Mouse (Mus musculus) midbrain, embryonic 12.5 days (tissue): ENCODE measurements around the gene Rtn4rl1. TPM values are rescaled to one million over a fixed set of nuclear protein-coding genes. Genes with fewer than 3 reads are reported as not detected.

Source experiments
- ATAC-seq: fragments of 200-750 bp; cut with Nextera tagmentation; 2 replicates; pipeline ENCODE4 v1.8.0; 2017; ENCODE audit warnings: low read depth, moderate TSS enrichment, moderate library complexity; ENCODE audit not compliant: low FRiP score
- H3K27ac ChIP-seq: fragments of 300-500 bp; sonication (generic); replicated peaks from 2 replicates; pipeline ENCODE4 v1.5.1; 2016; ENCODE audit warnings: mild to moderate bottlenecking
- H3K27me3 ChIP-seq: fragments of 300-500 bp; sonication (generic); 2 replicates; pipeline ENCODE4 v1.6.1; 2016; ENCODE audit warnings: mild to moderate bottlenecking
- H3K36me3 ChIP-seq: fragments of 300-500 bp; sonication (generic); 2 replicates; pipeline ENCODE4 v1.6.1; 2016
- H3K4me1 ChIP-seq: fragments of 300-500 bp; sonication (generic); 2 replicates; pipeline ENCODE4 v1.6.1; 2016
- H3K4me2 ChIP-seq: fragments of 300-500 bp; sonication (generic); replicated peaks from 2 replicates; pipeline ENCODE4 v1.6.1; 2016; ENCODE audit warnings: mild to moderate bottlenecking, moderate library complexity
- H3K4me3 ChIP-seq: fragments of 300-500 bp; sonication (generic); 2 replicates; pipeline ENCODE4 v1.5.1; 2016; ENCODE audit warnings: mild to moderate bottlenecking
- H3K9ac ChIP-seq: fragments of 300-500 bp; sonication (generic); replicated peaks from 2 replicates; pipeline ENCODE4 v1.6.1; 2016; ENCODE audit warnings: mild to moderate bottlenecking, moderate library complexity
- H3K9me3 ChIP-seq: fragments of 300-500 bp; sonication (generic); 2 replicates; pipeline ENCODE4 v1.6.1; 2016; ENCODE audit warnings: mild to moderate bottlenecking
- WGBS: fragments of 180-500 bp; shearing (Covaris S2); methylation state at CpG from one replicate; pipeline ENCODE4 v1.1.7; 2016; 5-methylcytosine and 5-hydroxymethylcytosine counted together
- polyA plus RNA-seq: library from polyadenylated mRNA; unstranded; fragments of >200 nt; fragmentation: Nextera tagmentation; extraction: Ambion mirVana; gene quantifications from 2 replicates; pipeline ENCODE4 v1.2.1, GENCODE M21; 2016

Rtn4rl1 gene
- polyA plus RNA-seq, 1 experiment from 2014 or later = 9.3 TPM

GRCm38 (mm10) chr11:75166861-75167642 lies 26.5 kb upstream of the Rtn4rl1 start:
- Histone ChIP-seq H3K4me3 (peak overlapping the region; percentile 46), H3K4me2 (peak overlapping the region; percentile 65), H3K27me3 (peaks cover 96% of the 10 kb centered on the region), H3K4me1 (peaks cover 60% of the 10 kb centered on the region), H3K9me3 (no peaks in the 10 kb centered on the region), H3K9ac (0 out of 2 replicates have a peak overlapping the region, but pooled peaks have one; percentile 11), H3K36me3 (peaks cover 17% of the 10 kb centered on the region), H3K27ac (no peak overlapping the region)
- ATAC-seq = no peak
- 2% methylated on average over 68 of the region's 68 CpGs for WGBS

- H3K4me3 ChIP-seq = peak overlapping the region; percentile 46
- H3K9me3 ChIP-seq = no peaks in the 10 kb centered on the region
- H3K9ac ChIP-seq = peak overlapping the region; percentile 50; the same call in 1 of the 2 replicates
- peak overlapping the region; percentile 65 for H3K4me2 ChIP-seq
- H3K27ac ChIP-seq = no peak overlapping the region
- H3K36me3 ChIP-seq = peaks cover 8% of the 10 kb centered on the region
- ATAC-seq = no peak
- peaks cover 100% of the 10 kb centered on the region for H3K27me3 ChIP-seq
- peaks cover 69% of the 10 kb centered on the region for H3K4me1 ChIP-seq
- 2% methylated on average over 30 of the region's 63 CpGs for WGBS
Measured at GRCm38 (mm10) chr11:75167643-75168589, 25.7 kb upstream of the Rtn4rl1 start.

- peaks cover 100% of the 10 kb centered on the region for H3K27me3 ChIP-seq
- ATAC-seq = no peak
- H3K4me1 ChIP-seq = peaks cover 76% of the 10 kb centered on the region
- H3K36me3 ChIP-seq = no peaks in the 10 kb centered on the region
- H3K27ac ChIP-seq = no peak overlapping the region
- WGBS = 1% methylated on average over 78 of the region's 83 CpGs
- peak overlapping the region; percentile 46 for H3K4me3 ChIP-seq
- no peaks in the 10 kb centered on the region for H3K9me3 ChIP-seq
- peak overlapping the region; percentile 65 for H3K4me2 ChIP-seq
- H3K9ac ChIP-seq = peak overlapping the region; percentile 50; the same call in 1 of the 2 replicates
Measured at GRCm38 (mm10) chr11:75168590-75169361, 24.8 kb upstream of the Rtn4rl1 start.

GRCm38 (mm10) chr11:75169405-75170080 lies 24.0 kb upstream of the Rtn4rl1 start, which contains the start of gene Hic1:
Gene Hic1, minus strand, starts transcription at chr11:75169519.
- Histone ChIP-seq H3K36me3 (no peaks in the 10 kb centered on the region), H3K4me2 (peak within 1 kb of the TSS; percentile 65), H3K4me1 (peaks cover 81% of the 10 kb centered on the region), H3K9me3 (no peaks in the 10 kb centered on the region), H3K4me3 (peak within 1 kb of the TSS; percentile 46), H3K9ac (peak within 1 kb of the TSS; percentile 50; the same call in 1 of the 2 replicates), H3K27me3 (peaks cover 92% of the 10 kb centered on the region), H3K27ac (no peak within 1 kb of the TSS)
- no peak for ATAC-seq
- WGBS = 5% methylated on average over 23 of the region's 23 CpGs

DNA sequence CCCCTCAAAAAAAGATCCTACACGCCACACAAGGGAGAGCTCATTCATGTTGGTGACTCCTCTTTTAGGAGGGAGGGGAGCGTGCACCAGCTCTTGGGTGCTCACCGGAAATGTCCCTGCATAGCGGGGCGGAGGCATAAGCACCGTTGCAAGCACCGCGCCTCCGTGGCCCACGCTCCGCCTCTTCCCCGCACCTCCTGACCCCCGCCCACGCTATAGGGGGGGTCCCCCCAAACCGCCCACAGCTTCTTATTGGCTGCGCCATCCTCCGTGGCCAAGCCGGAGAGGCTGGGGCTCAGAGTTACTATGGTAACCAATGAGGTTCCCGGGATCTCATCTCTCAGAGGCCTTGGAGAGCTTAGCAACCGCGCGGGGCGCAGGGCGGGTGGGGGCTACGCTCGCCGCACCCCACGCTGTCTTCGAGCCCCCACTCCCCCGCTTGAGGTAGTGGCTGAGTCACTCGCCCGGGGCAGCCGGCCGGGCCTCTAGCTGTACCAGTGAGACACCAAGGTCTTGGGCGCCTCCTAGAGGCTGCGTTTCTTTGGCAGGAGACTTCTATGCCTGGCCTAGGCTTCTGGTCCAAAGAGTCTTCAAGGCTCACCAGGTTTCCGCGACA lies 23.3 kb upstream of the Rtn4rl1 start:
- under 1% methylated on average over 37 of the region's 38 CpGs for WGBS
- H3K9ac ChIP-seq = no peak overlapping the region
- peaks cover 87% of the 10 kb centered on the region for H3K27me3 ChIP-seq
- peaks cover 81% of the 10 kb centered on the region for H3K4me1 ChIP-seq
- H3K36me3 ChIP-seq = no peaks in the 10 kb centered on the region
- peak; percentile 42 for ATAC-seq
- no peaks in the 10 kb centered on the region for H3K9me3 ChIP-seq
- H3K4me3 ChIP-seq = peak overlapping the region; percentile 46
- no peak overlapping the region for H3K27ac ChIP-seq
- peak overlapping the region; percentile 65 for H3K4me2 ChIP-seq

GRCm38 (mm10) chr11:75171186-75171865 lies 22.3 kb upstream of the Rtn4rl1 start:
- 0 out of 2 replicates have a peak overlapping the region, but pooled peaks have one; percentile 7 for H3K4me3 ChIP-seq
- H3K9ac ChIP-seq = no peak overlapping the region
- H3K27ac ChIP-seq = no peak overlapping the region
- H3K4me1 ChIP-seq = peaks cover 71% of the 10 kb centered on the region
- no peaks in the 10 kb centered on the region for H3K9me3 ChIP-seq
- no peak for ATAC-seq
- H3K27me3 ChIP-seq = peaks cover 86% of the 10 kb centered on the region
- H3K36me3 ChIP-seq = peaks cover under 1% of the 10 kb centered on the region; the same call in 1 of the 2 replicates
- H3K4me2 ChIP-seq = peak overlapping the region; percentile 73
- 6% methylated on average over 17 of the region's 17 CpGs for WGBS

DNA sequence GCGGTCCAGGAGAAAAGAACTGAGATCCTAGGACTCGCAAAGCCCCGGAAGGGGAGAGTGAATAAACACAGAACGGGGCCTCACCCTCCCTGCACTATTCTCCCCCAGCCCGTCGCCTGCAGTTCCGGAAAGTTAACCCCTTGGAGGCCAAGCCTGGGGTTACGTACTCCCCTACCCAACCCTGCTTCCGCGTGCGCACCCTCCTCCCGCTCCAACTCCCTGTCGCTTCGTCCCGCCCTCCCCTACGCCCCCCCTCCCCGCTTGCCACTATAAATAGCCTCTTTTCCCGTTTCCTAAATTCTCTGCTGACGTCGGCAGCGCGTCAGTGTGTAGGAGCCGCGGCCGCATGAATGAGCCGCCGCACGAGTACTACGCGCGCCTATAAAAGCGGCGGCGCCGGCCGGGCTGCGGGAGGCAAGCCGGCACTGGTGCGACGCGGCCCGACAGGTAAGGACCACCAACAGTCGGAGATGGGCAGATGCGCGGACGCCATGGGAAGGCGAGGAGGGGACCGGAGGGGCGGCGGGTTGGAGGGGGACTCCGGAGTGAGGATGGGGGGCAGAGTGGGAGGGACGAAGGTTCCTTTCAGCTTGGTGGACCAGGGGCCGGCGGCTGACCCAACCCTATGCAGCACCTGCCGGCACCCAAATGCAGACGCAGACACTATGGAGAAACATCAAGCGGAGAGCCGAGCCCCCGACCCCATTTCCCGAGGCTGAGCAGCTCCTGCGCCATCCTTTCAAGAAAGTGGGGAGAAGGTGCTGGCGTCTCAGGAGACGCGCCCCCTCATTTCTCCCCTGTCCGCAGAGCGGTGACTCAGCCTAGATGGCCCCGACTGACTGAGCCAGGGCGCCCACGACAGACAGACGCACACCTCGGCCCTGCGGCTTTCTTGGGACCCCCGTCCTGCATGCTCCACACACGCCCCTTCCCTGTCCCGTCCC lies 21.2 kb upstream of the Rtn4rl1 start:
- H3K9me3 ChIP-seq = no peaks in the 10 kb centered on the region
- H3K4me2 ChIP-seq = peak overlapping the region; percentile 73
- H3K27ac ChIP-seq = no peak overlapping the region
- H3K27me3 ChIP-seq = peaks cover 77% of the 10 kb centered on the region
- peaks cover 12% of the 10 kb centered on the region for H3K36me3 ChIP-seq
- under 1% methylated on average over 74 of the region's 75 CpGs for WGBS
- peaks cover 62% of the 10 kb centered on the region for H3K4me1 ChIP-seq
- H3K9ac ChIP-seq = no peak overlapping the region; the same call in 1 of the 2 replicates
- peak overlapping the region; percentile 68 for H3K4me3 ChIP-seq
- ATAC-seq = no peak

DNA sequence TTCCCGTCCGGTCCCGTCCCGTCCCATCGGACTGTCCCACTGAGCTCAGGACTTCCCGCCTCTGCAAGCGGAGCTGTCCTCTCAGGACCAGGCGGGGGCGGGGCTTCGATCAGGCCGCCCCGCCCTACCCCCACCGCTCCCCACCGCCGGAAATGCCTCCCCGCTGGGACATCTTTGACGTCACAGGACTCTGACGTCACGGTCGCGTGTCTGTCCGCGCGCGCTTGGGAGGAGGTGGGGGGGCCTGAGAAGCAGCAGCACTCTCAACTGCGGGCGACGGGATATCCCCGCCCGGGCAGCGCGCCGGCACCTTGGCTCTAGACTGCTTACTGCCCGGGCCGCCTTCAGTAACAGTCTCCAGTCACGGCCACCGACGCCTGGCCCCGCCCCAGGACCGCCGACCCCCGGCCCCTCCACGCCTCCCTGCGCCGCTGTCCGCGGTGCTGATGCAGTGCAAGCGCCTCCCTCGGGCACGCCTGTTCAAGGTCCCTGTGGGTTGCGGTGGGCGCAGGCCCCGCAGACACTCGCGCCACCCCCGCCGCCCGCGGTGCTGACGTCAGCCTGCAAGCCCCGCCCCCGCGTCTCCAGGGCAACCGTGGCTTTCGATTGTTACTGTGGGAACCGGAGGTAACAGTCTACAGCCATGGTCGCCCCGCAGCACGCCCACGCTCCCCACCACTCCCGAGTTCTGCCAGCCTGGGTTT lies 20.3 kb upstream of the Rtn4rl1 start:
- peaks cover 62% of the 10 kb centered on the region for H3K4me1 ChIP-seq
- H3K4me2 ChIP-seq = peak overlapping the region; percentile 73
- no peaks in the 10 kb centered on the region for H3K9me3 ChIP-seq
- H3K27me3 ChIP-seq = peaks cover 69% of the 10 kb centered on the region
- ATAC-seq = peak; percentile 70
- peaks cover 15% of the 10 kb centered on the region for H3K36me3 ChIP-seq
- 1% methylated on average over 71 of the region's 71 CpGs for WGBS
- H3K4me3 ChIP-seq = peak overlapping the region; percentile 68
- H3K27ac ChIP-seq = peak overlapping the region; percentile 60
- H3K9ac ChIP-seq = peak overlapping the region; percentile 57

GRCm38 (mm10) chr11:75173799-75174165 lies 19.8 kb upstream of the Rtn4rl1 start:
- Histone ChIP-seq H3K9ac (peak overlapping the region; percentile 57; the same call in 1 of the 2 replicates), H3K27me3 (peaks cover 64% of the 10 kb centered on the region)

More at GRCm38 (mm10) chr11:75173799-75174165, 19.8 kb upstream of the Rtn4rl1 start:
- Histone ChIP-seq H3K4me3 (peak overlapping the region; percentile 68), H3K36me3 (peaks cover 15% of the 10 kb centered on the region), H3K4me2 (peak overlapping the region; percentile 73), H3K27ac (0 out of 2 replicates have a peak overlapping the region, but pooled peaks have one; percentile 60), H3K9me3 (no peaks in the 10 kb centered on the region), H3K4me1 (peaks cover 57% of the 10 kb centered on the region)
- no peak for ATAC-seq
- 4% methylated on average over 15 of the region's 15 CpGs for WGBS
